Mouse (Mus musculus) heart, embryonic 16.5 days (tissue): ENCODE results near the gene Cep41. TPM values are rescaled to one million over a fixed set of nuclear protein-coding genes. Genes with fewer than 3 reads are reported as not detected.

Source experiments
- ATAC-seq: fragments of 200-750 bp; cut with Nextera tagmentation; replicated peaks from 2 replicates; pipeline ENCODE4 v1.8.0; 2017; ENCODE audit warnings: moderate number of reproducible peaks; ENCODE audit not compliant: insufficient read depth, low FRiP score; ENCODE audit errors: extremely low read depth
- H3K27ac ChIP-seq: fragments of 300-500 bp; sonication (generic); 2 replicates; pipeline ENCODE4 v1.5.1; 2014; ENCODE audit warnings: mild to moderate bottlenecking, low read length, control low read depth, moderate library complexity
- H3K27me3 ChIP-seq: fragments of 300-500 bp; sonication (generic); 2 replicates; pipeline ENCODE4 v1.6.1; 2014; ENCODE audit warnings: low read length, mixed read lengths; ENCODE audit not compliant: control insufficient read depth, insufficient read depth
- H3K36me3 ChIP-seq: fragments of 300-500 bp; sonication (generic); 2 replicates; pipeline ENCODE4 v1.6.1; 2014; ENCODE audit not compliant: control insufficient read depth, insufficient read depth
- H3K4me1 ChIP-seq: fragments of 300-500 bp; sonication (generic); 2 replicates; pipeline ENCODE4 v1.6.1; 2014; ENCODE audit warnings: low read length, mixed read lengths; ENCODE audit not compliant: control insufficient read depth, insufficient read depth
- H3K4me2 ChIP-seq: fragments of 300-500 bp; sonication (generic); 2 replicates; pipeline ENCODE4 v1.6.1; 2014; ENCODE audit warnings: low read depth, mild to moderate bottlenecking, control low read depth, low read length
- H3K4me3 ChIP-seq: fragments of 300-500 bp; sonication (generic); 2 replicates; pipeline ENCODE4 v1.5.1; 2014; ENCODE audit warnings: mild to moderate bottlenecking, control low read depth, low read length
- H3K9ac ChIP-seq: fragments of 300-500 bp; sonication (generic); 2 replicates; pipeline ENCODE4 v1.6.1; 2014; ENCODE audit warnings: low read length, control low read depth
- H3K9me3 ChIP-seq: fragments of 300-500 bp; sonication (generic); replicated peaks from 2 replicates; pipeline ENCODE4 v1.6.1; 2016; ENCODE audit warnings: low read length; ENCODE audit not compliant: control insufficient read depth
- WGBS: fragments of 180-500 bp; shearing (Covaris S2); extraction: QIAGEN DNeasy Blood & Tissue Kit; methylation state at CpG from one replicate; pipeline ENCODE4 v1.1.7; 2014; 5-methylcytosine and 5-hydroxymethylcytosine counted together
- polyA plus RNA-seq: library from polyadenylated mRNA; unstranded; fragments of >200 nt; fragmentation: Nextera tagmentation; extraction: Ambion mirVana; gene quantifications from 2 replicates; pipeline ENCODE4 v1.2.1, GENCODE M21; 2015

Cep41 gene
- polyA plus RNA-seq, 1 experiment from 2014 or later = 10.5 TPM

GRCm38 (mm10) chr6:30702881-30703280 lies 9.3 kb upstream of the Cep41 start:
- ATAC-seq = no peak
- no peak overlapping the region for H3K4me3 ChIP-seq
- H3K27me3 ChIP-seq = no peaks in the 10 kb centered on the region
- H3K4me2 ChIP-seq = no peak overlapping the region
- no peak overlapping the region for H3K27ac ChIP-seq
- WGBS = 88% methylated on average over 6 of the region's 6 CpGs
- H3K9ac ChIP-seq = no peak overlapping the region
- no peaks in the 10 kb centered on the region for H3K36me3 ChIP-seq
- no peaks in the 10 kb centered on the region for H3K9me3 ChIP-seq
- H3K4me1 ChIP-seq = peaks cover 13% of the 10 kb centered on the region

GRCm38 (mm10) chr6:30700182-30700581 lies 6.6 kb upstream of the Cep41 start:
- H3K36me3 ChIP-seq = no peaks in the 10 kb centered on the region
- peak; percentile 18 for ATAC-seq
- 48% methylated on average over 6 of the region's 6 CpGs for WGBS

GRCm38 (mm10) chr6:30698036-30698435 lies 4.5 kb upstream of the Cep41 start:
- peak overlapping the region; percentile 24 for H3K9ac ChIP-seq

More at GRCm38 (mm10) chr6:30700182-30700581, 6.6 kb upstream of the Cep41 start:
- Histone ChIP-seq H3K4me1 (peaks cover 16% of the 10 kb centered on the region), H3K9me3 (no peaks in the 10 kb centered on the region), H3K4me3 (no peak overlapping the region), H3K4me2 (no peak overlapping the region), H3K27ac (peak overlapping the region; percentile 79), H3K27me3 (no peaks in the 10 kb centered on the region), H3K9ac (no peak overlapping the region)

GRCm38 (mm10) chr6:30697464-30697863 lies 3.9 kb upstream of the Cep41 start:
- Histone ChIP-seq H3K36me3 (no peaks in the 10 kb centered on the region), H3K27ac (peak overlapping the region; percentile 63), H3K4me3 (no peak overlapping the region), H3K27me3 (no peaks in the 10 kb centered on the region), H3K9me3 (no peaks in the 10 kb centered on the region), H3K4me2 (no peak overlapping the region; the same call in 1 of the 2 replicates), H3K4me1 (peaks cover 15% of the 10 kb centered on the region), H3K9ac (peak overlapping the region; percentile 24)
- ATAC-seq = no peak
- WGBS = 14% methylated on average over 5 of the region's 5 CpGs

More at GRCm38 (mm10) chr6:30698036-30698435, 4.5 kb upstream of the Cep41 start:
- no peak for ATAC-seq
- peaks cover 11% of the 10 kb centered on the region for H3K4me1 ChIP-seq
- H3K36me3 ChIP-seq = no peaks in the 10 kb centered on the region
- H3K4me2 ChIP-seq = no peak overlapping the region
- no peak overlapping the region for H3K4me3 ChIP-seq
- 75% methylated on average over 4 of the region's 4 CpGs for WGBS
- H3K9me3 ChIP-seq = no peaks in the 10 kb centered on the region
- peak overlapping the region; percentile 63 for H3K27ac ChIP-seq
- no peaks in the 10 kb centered on the region for H3K27me3 ChIP-seq

GRCm38 (mm10) chr6:30695124-30695523 lies 1.6 kb upstream of the Cep41 start:
- H3K4me2 ChIP-seq = no peak overlapping the region
- H3K27me3 ChIP-seq = no peaks in the 10 kb centered on the region
- no peak overlapping the region for H3K27ac ChIP-seq
- no peak overlapping the region for H3K9ac ChIP-seq
- no peaks in the 10 kb centered on the region for H3K36me3 ChIP-seq
- WGBS = 84% methylated on average over 8 of the region's 8 CpGs
- H3K4me1 ChIP-seq = peaks cover 12% of the 10 kb centered on the region
- H3K9me3 ChIP-seq = no peaks in the 10 kb centered on the region
- ATAC-seq = no peak
- H3K4me3 ChIP-seq = no peak overlapping the region

- no peak for ATAC-seq
- Histone ChIP-seq H3K27ac (peak overlapping the region; percentile 63; the same call in 1 of the 2 replicates), H3K4me1 (peaks cover 10% of the 10 kb centered on the region), H3K4me3 (peak overlapping the region; percentile 65), H3K4me2 (peak overlapping the region; percentile 78), H3K9ac (peak overlapping the region; percentile 61), H3K9me3 (no peaks in the 10 kb centered on the region), H3K36me3 (no peaks in the 10 kb centered on the region), H3K27me3 (no peaks in the 10 kb centered on the region)
- 51% methylated on average over 6 of the region's 6 CpGs for WGBS
Observed at GRCm38 (mm10) chr6:30694209-30694608, 660 bp upstream of the Cep41 start.

GRCm38 (mm10) chr6:30692826-30693225 lies 723 bp downstream of the Cep41 start:
- ATAC-seq = no peak
- no peaks in the 10 kb centered on the region for H3K27me3 ChIP-seq
- WGBS = 81% methylated on average over 5 of the region's 5 CpGs
- H3K4me3 ChIP-seq = peak overlapping the region; percentile 65
- peak overlapping the region; percentile 78 for H3K4me2 ChIP-seq
- H3K27ac ChIP-seq = peak overlapping the region; percentile 88
- peak overlapping the region; percentile 74 for H3K9ac ChIP-seq
- no peaks in the 10 kb centered on the region for H3K36me3 ChIP-seq
- peaks cover 8% of the 10 kb centered on the region for H3K4me1 ChIP-seq
- H3K9me3 ChIP-seq = no peaks in the 10 kb centered on the region

GRCm38 (mm10) chr6:30687198-30687597 lies 6.4 kb downstream of the Cep41 start:
- no peak overlapping the region for H3K27ac ChIP-seq

GRCm38 (mm10) chr6:30684570-30684969 lies 9.0 kb downstream of the Cep41 start:
- no peak overlapping the region for H3K4me3 ChIP-seq
- H3K27me3 ChIP-seq = no peaks in the 10 kb centered on the region
- no peaks in the 10 kb centered on the region for H3K9me3 ChIP-seq
- WGBS = 88% methylated on average over 1 of the region's 1 CpGs
- H3K4me2 ChIP-seq = no peak overlapping the region
- no peak overlapping the region for H3K9ac ChIP-seq
- peaks cover 6% of the 10 kb centered on the region for H3K4me1 ChIP-seq
- H3K36me3 ChIP-seq = no peaks in the 10 kb centered on the region
- no peak overlapping the region for H3K27ac ChIP-seq
- ATAC-seq = no peak

More at GRCm38 (mm10) chr6:30687198-30687597, 6.4 kb downstream of the Cep41 start:
- Histone ChIP-seq H3K4me3 (no peak overlapping the region), H3K4me2 (no peak overlapping the region), H3K27me3 (no peaks in the 10 kb centered on the region), H3K9ac (no peak overlapping the region), H3K36me3 (no peaks in the 10 kb centered on the region), H3K4me1 (peaks cover 6% of the 10 kb centered on the region), H3K9me3 (no peaks in the 10 kb centered on the region)
- 77% methylated on average over 7 of the region's 7 CpGs for WGBS
- no peak for ATAC-seq
